Mouse (Mus musculus) C2C12 (cell line): Measurements from ENCODE around the gene Sdhaf1. TPM values are rescaled to one million over a fixed set of nuclear protein-coding genes. Genes with fewer than 3 reads are reported as not detected.
A peak's percentile ranks its signal among the peaks of the same experiment; 100 is the strongest.

ENCODE experiments used
- H3K27me3 ChIP-seq: one replicate; pipeline ENCODE4 v1.6.1; 2011; ENCODE audit not compliant: control insufficient read depth, insufficient read depth, insufficient read length
- H3K36me3 ChIP-seq: one replicate; pipeline ENCODE4 v1.6.1; 2011; ENCODE audit not compliant: control insufficient read depth, insufficient read depth
- H3K4me3 ChIP-seq: one replicate; pipeline ENCODE4 v1.5.1; 2011; ENCODE audit warnings: mild to moderate bottlenecking, control low read depth; ENCODE audit not compliant: poor library complexity, insufficient read depth, severe bottlenecking
- H3K79me2 ChIP-seq: one replicate; pipeline ENCODE4 v1.6.1; 2011; ENCODE audit not compliant: control insufficient read depth, insufficient read depth
- H3K79me3 ChIP-seq: one replicate; pipeline ENCODE4 v1.6.1; 2011; ENCODE audit warnings: low read depth, control low read depth
- H3ac ChIP-seq: one replicate; pipeline ENCODE3; 2011; ENCODE audit warnings: low read depth; ENCODE audit not compliant: control insufficient read depth, insufficient read length
- CEBPB ChIP-seq: IDR thresholded peaks from one replicate; pipeline ENCODE4 v1.6.1; 2011; ENCODE audit warnings: low read depth, mild to moderate bottlenecking, control low read depth, moderate library complexity
- CTCF ChIP-seq: IDR thresholded peaks from one replicate; pipeline ENCODE4 v1.5.1; 2011; ENCODE audit not compliant: control insufficient read depth, insufficient read depth, insufficient read length
- FOSL1 ChIP-seq: IDR thresholded peaks from one replicate; pipeline ENCODE4 v1.8.0; 2011; ENCODE audit warnings: mild to moderate bottlenecking, low read length; ENCODE audit not compliant: poor library complexity, insufficient read depth, severe bottlenecking
- MAX ChIP-seq: IDR thresholded peaks from one replicate; pipeline ENCODE4 v1.6.1; 2011; ENCODE audit warnings: mild to moderate bottlenecking, control low read depth
- MYOD1 ChIP-seq: IDR thresholded peaks from one replicate; pipeline ENCODE4 v1.6.1; 2011; ENCODE audit warnings: low read depth; ENCODE audit not compliant: control insufficient read depth, insufficient read length
- MYOG ChIP-seq: IDR thresholded peaks from one replicate; pipeline ENCODE4 v1.6.1; 2011; ENCODE audit not compliant: control insufficient read depth, insufficient read length; ENCODE audit errors: extremely low read depth
- USF1 ChIP-seq: IDR thresholded peaks from one replicate; pipeline ENCODE4 v1.6.1; 2011; ENCODE audit warnings: low read depth, mild to moderate bottlenecking, control low read depth, moderate library complexity
- polyA plus RNA-seq: library from polyadenylated mRNA; unstranded; fragments of >200 nt; fragmentation: generic; extraction: Trizol; gene quantifications from one replicate; pipeline ENCODE4 v1.2.1, GENCODE M21; 2012; ENCODE audit warnings: missing spikeins

Sdhaf1 gene
- polyA plus RNA-seq, 1 experiment = 9.9 TPM

GRCm38 (mm10) chr7:30314721-30315155, 9.0 kb downstream of the Sdhaf1 start, which contains the start of gene Syne4:
Gene Syne4 (plus strand): TSS chr7:30314807.
- H3K36me3 ChIP-seq = no peaks in the 10 kb centered on the region
- H3ac ChIP-seq = no peak within 1 kb of the TSS
- H3K4me3 ChIP-seq = no peak within 1 kb of the TSS
- TF ChIP-seq MYOD1 (no peak), MAX (no peak), CEBPB (no peak), USF1 (no peak), FOSL1 (no peak), MYOG (no peak), CTCF (no peak)
- H3K79me2 ChIP-seq = no peaks in the 10 kb centered on the region
- H3K27me3 ChIP-seq = no peaks in the 10 kb centered on the region
- H3K79me3 ChIP-seq = no peaks in the 10 kb centered on the region

DNA sequence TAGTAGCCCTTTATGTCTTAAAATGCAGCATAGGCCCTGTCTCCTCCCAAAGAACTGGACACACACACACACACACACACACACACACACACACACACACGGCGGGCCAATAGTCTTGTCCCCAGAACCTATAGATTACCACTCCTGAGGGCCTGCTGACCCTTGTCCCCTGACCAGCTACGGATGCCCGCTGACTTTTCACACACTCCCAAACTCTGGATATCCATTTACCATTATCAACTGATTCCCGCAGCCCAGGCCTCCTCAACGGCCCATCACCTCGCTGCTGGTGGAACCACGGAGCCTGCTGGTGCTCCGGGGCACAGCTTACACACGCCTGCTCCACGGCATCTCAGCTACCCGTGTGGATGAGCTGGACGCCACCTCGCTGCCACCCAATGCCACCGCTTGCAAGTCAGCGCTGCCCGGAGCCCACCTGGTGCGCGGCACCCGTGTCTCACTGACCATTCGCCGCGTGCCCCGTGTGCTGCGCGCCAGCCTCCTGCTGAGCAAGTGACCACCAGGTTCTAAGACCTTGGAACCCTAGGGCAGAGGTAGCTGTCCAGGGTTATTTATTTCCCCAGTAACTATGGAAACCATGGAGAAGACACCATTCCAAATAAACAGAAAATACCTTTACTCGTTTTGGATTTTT, 9.9 kb downstream of the Sdhaf1 start:
- H3K4me3 ChIP-seq = no peak overlapping the region
- no peaks in the 10 kb centered on the region for H3K79me3 ChIP-seq
- H3K36me3 ChIP-seq = no peaks in the 10 kb centered on the region
- TF ChIP-seq USF1 (no peak), MYOG (no peak), FOSL1 (no peak), MAX (no peak), MYOD1 (no peak), CTCF (no peak), CEBPB (no peak)
- no peak overlapping the region for H3ac ChIP-seq
- no peaks in the 10 kb centered on the region for H3K27me3 ChIP-seq
- peaks cover 5% of the 10 kb centered on the region for H3K79me2 ChIP-seq

DNA sequence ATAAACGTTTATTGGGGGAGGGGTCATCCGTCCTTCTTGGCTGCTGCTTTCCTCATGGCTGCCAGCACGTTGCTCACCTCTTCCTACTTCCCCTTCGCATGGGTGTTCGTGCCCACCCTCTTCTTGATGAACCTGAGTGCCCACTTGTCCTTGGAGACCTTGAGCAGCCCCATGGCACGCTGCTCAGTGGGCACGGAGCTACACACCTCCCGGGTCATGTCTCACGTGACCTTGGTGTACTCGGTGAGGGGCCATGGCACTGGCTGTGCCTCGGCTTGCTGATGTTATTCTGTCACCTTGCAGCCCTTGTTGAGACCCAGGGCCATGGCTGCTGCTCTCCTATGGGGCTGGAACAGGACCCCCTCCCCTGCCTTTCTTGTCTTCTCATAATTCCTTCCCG, 13.6 kb downstream of the Sdhaf1 start:
- no peak for TF ChIP-seq MYOD1
- no peak for TF ChIP-seq CEBPB
- TF ChIP-seq USF1 = no peak
- TF ChIP-seq MAX = no peak
- no peak for TF ChIP-seq MYOG
- no peaks in the 10 kb centered on the region for H3K36me3 ChIP-seq

DNA sequence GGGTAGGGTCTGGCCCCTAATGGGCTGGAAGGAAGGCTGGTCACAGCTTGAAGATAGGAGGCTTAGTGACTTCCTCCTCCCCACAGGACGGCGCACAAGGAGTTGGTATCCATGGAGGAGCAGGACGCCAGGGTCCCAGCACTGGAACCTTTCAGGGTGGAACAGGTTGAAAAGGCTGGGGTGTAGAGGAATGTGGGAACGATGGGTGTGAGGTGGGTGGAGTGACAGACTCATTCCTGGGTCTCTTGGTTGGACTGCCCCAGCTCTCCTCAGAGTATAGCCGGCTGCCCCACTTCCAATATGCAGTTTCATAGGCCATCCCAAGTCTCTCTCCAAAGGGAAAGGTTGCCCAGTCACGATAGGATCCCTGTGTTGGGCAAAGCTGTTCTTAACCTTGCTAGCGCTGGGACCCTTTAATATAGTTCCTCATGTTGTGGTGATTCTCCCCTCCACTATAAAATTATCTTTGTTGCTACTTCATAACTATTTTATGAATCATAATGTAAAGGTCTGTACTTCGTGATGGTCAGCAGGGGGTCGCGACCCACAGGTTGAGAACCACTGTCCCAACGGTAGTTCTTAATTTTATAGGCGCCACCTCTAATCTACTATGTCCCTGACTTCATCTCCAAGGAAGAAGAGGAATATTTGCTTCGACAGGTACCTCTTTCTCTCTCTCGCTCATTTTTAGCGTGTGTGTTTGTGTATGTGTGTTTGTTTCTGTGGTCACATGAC, 14.1 kb downstream of the Sdhaf1 start:
- H3K36me3 ChIP-seq = no peaks in the 10 kb centered on the region
- H3K27me3 ChIP-seq = no peaks in the 10 kb centered on the region
- H3K79me3 ChIP-seq = no peaks in the 10 kb centered on the region
- TF ChIP-seq MYOG (no peak), MYOD1 (no peak), FOSL1 (no peak), MAX (no peak)
- H3K79me2 ChIP-seq = peaks cover 5% of the 10 kb centered on the region
- H3ac ChIP-seq = peak overlapping the region; percentile 66
- peak overlapping the region; percentile 60 for H3K4me3 ChIP-seq

More for the DNA sequence above, 13.6 kb downstream of the Sdhaf1 start:
- Histone ChIP-seq H3K27me3 (no peaks in the 10 kb centered on the region), H3K4me3 (no peak overlapping the region), H3K79me2 (peaks cover 5% of the 10 kb centered on the region), H3ac (no peak overlapping the region), H3K79me3 (no peaks in the 10 kb centered on the region)

GRCm38 (mm10) chr7:30308076-30309005, 15.4 kb downstream of the Sdhaf1 start, which contains the start of gene Alkbh6:
Gene Alkbh6 (plus strand): TSS chr7:30308717.
- peak within 1 kb of the TSS; percentile 60 for H3K4me3 ChIP-seq
- no peaks in the 10 kb centered on the region for H3K79me3 ChIP-seq
- H3K36me3 ChIP-seq = no peaks in the 10 kb centered on the region
- H3ac ChIP-seq = peak within 1 kb of the TSS; percentile 66
- no peak for TF ChIP-seq MYOG
- TF ChIP-seq CTCF = no peak
- TF ChIP-seq USF1 = no peak
- no peak for TF ChIP-seq MAX
- TF ChIP-seq MYOD1 = no peak
- no peaks in the 10 kb centered on the region for H3K27me3 ChIP-seq
- H3K79me2 ChIP-seq = peaks cover 5% of the 10 kb centered on the region
